Mouse (Mus musculus): ENCODE measurements at regions not wholly inside any gene's neighbourhood (a gene's known extent, or its start where the extent isn't known, plus 50 kb on each side); places are given as distances from the start of the nearest gene placed in this dataset.

DNA sequence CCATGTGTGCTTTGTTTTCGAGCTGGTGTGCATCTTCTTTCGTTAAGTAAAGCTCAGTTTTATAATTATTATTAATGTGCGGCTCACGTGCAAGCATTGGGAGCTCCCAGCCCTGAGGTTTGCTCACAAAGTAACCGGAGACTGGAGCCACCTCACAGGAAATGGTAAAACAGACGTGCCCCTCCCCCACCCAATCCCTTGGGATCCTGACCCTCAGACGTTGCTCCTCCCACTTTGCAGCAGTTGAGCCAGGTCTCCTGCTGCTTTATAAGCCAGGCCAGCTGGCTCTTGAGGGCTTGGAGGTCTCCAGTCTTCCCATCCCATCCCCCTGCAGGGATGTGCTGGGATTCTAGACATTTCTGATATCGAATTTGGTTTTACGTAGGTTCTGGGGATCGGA is 203.8 kb downstream of the Cdh26 start:
- Histone ChIP-seq H3K4me1 (ENCODE audit: insufficient read depth, low read depth, low read length) (no peaks in the 10 kb centered on the region), H3K9me3 (replicated peaks) (peaks cover 82% of the 10 kb centered on the region), H3K27me3 (ENCODE audit: insufficient read depth, low read length) (no peaks in the 10 kb centered on the region), H3K36me3 (replicated peaks) (no peaks in the 10 kb centered on the region), H3K4me3 (ENCODE audit: low read depth, low read length) (no peak overlapping the region)
- TF ChIP-seq GATA1 (IDR thresholded peaks at IDR 0.05; ENCODE audit: borderline replicate concordance, low read length) (no peak), CTCF (IDR thresholded peaks at IDR 0.05; ENCODE audit: low read depth, low read length) (no peak), GATA2 (IDR thresholded peaks at IDR 0.05; ENCODE audit: borderline replicate concordance, low read depth, low read length) (no peak), POLR2AphosphoS5 (IDR thresholded peaks at IDR 0.05; ENCODE audit: insufficient replicate concordance, low read depth, low read length) (no peak), TAL1 (conservative IDR thresholded peaks at IDR 0.05; ENCODE audit: low read depth, low read length) (no peak)
- DNase-seq (ENCODE audit: low spot score) (no peak), ATAC-seq (ENCODE audit: extremely low read depth, insufficient number of reproducible peaks, low FRiP score, poor library complexity, severe bottlenecking) (no peak)

GRCm38 (mm10) chr2:178635685-178636084 is 205.4 kb downstream of the Cdh26 start:
- TF ChIP-seq POLR2AphosphoS5 (IDR thresholded peaks at IDR 0.05; ENCODE audit: insufficient replicate concordance, low read depth, low read length) = no peak
- no peak for TF ChIP-seq GATA2 (IDR thresholded peaks at IDR 0.05; ENCODE audit: borderline replicate concordance, low read depth, low read length)
- no peak for TF ChIP-seq TAL1 (conservative IDR thresholded peaks at IDR 0.05; ENCODE audit: low read depth, low read length)
- TF ChIP-seq GATA1 (IDR thresholded peaks at IDR 0.05; ENCODE audit: borderline replicate concordance, low read length) = no peak
- TF ChIP-seq CTCF (IDR thresholded peaks at IDR 0.05; ENCODE audit: low read depth, low read length) = no peak
- no peaks in the 10 kb centered on the region for H3K4me1 ChIP-seq (ENCODE audit: insufficient read depth, low read depth, low read length)
- H3K9me3 ChIP-seq (replicated peaks) = peaks cover 73% of the 10 kb centered on the region
- ATAC-seq (ENCODE audit: extremely low read depth, insufficient number of reproducible peaks, low FRiP score, poor library complexity, severe bottlenecking) (no peak), DNase-seq (ENCODE audit: low spot score) (no peak)
- H3K36me3 ChIP-seq (replicated peaks) = no peaks in the 10 kb centered on the region
- H3K27me3 ChIP-seq (ENCODE audit: insufficient read depth, low read length) = no peaks in the 10 kb centered on the region
- H3K4me3 ChIP-seq (ENCODE audit: low read depth, low read length) = no peak overlapping the region

- Histone ChIP-seq H3K27me3 (ENCODE audit: insufficient read depth, low read length) (no peaks in the 10 kb centered on the region), H3K4me1 (ENCODE audit: insufficient read depth, low read depth, low read length) (no peaks in the 10 kb centered on the region), H3K9me3 (replicated peaks) (peaks cover 73% of the 10 kb centered on the region), H3K4me3 (ENCODE audit: low read depth, low read length) (no peak overlapping the region), H3K36me3 (replicated peaks) (no peaks in the 10 kb centered on the region)
- TF ChIP-seq CTCF (IDR thresholded peaks at IDR 0.05; ENCODE audit: low read depth, low read length) (no peak), POLR2AphosphoS5 (IDR thresholded peaks at IDR 0.05; ENCODE audit: insufficient replicate concordance, low read depth, low read length) (no peak), GATA1 (IDR thresholded peaks at IDR 0.05; ENCODE audit: borderline replicate concordance, low read length) (no peak), TAL1 (conservative IDR thresholded peaks at IDR 0.05; ENCODE audit: low read depth, low read length) (no peak), GATA2 (IDR thresholded peaks at IDR 0.05; ENCODE audit: borderline replicate concordance, low read depth, low read length) (no peak)
- ATAC-seq (ENCODE audit: extremely low read depth, insufficient number of reproducible peaks, low FRiP score, poor library complexity, severe bottlenecking) (no peak), DNase-seq (ENCODE audit: low spot score) (no peak)
These were observed 206.6 kb downstream of the Cdh26 start for GRCm38 (mm10) chr2:178636901-178637300.

DNA sequence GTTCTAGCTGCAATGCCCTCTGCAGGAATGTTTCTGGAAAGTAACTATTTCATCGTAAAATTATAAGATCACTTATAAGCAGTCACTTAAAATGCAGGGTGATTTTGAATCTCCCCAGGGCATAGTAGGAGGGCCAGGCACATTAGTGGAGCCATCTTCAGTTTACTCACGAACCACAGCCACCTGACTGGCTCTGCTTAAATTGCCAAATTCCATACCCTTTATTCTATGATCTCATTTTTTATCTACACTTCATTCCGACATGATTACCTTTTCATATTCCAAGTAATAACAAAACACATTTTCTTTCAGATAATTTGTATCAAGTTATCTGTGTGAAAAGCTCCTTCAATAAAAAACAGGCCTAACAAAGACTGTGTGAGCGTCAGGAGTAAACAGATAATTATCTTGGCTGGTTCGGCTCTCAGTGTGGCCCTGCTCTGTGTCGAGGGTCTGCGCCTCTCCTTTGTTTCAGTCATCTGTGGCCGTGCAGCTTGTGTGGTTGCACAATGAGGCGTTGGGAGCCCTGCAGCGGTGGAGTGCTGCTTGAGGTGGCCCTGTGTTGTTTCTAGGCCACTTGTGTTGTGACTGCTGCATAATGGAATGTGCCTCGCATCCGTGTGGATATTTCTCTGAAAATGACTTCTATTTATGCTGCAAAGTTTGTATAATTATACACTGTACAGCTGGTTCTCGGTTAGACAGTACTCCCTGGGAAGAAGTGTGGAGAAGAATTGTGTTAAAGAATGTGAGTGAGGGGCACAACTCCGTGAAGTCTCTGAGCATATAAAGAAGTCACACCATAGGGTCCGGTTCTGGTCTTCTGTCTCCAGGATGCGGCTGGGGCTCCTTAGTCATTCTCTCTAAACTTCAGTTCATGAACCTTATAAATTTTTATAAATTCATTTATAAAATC is 212.1 kb downstream of the Cdh26 start:
- ATAC-seq (ENCODE audit: extremely low read depth, insufficient number of reproducible peaks, low FRiP score, poor library complexity, severe bottlenecking) = no peak
- no peak overlapping the region for H3K4me3 ChIP-seq (ENCODE audit: low read depth, low read length)
- TF ChIP-seq POLR2AphosphoS5 (IDR thresholded peaks at IDR 0.05; ENCODE audit: insufficient replicate concordance, low read depth, low read length) (no peak), TAL1 (conservative IDR thresholded peaks at IDR 0.05; ENCODE audit: low read depth, low read length) (no peak), GATA1 (IDR thresholded peaks at IDR 0.05; ENCODE audit: borderline replicate concordance, low read length) (no peak), GATA2 (IDR thresholded peaks at IDR 0.05; ENCODE audit: borderline replicate concordance, low read depth, low read length) (no peak), CTCF (IDR thresholded peaks at IDR 0.05; ENCODE audit: low read depth, low read length) (no peak)
- peaks cover 57% of the 10 kb centered on the region for H3K9me3 ChIP-seq (replicated peaks)
- H3K27me3 ChIP-seq (ENCODE audit: insufficient read depth, low read length) = no peaks in the 10 kb centered on the region
- DNase-seq (ENCODE audit: low spot score) = no peak
- H3K4me1 ChIP-seq (ENCODE audit: insufficient read depth, low read depth, low read length) = no peaks in the 10 kb centered on the region
- H3K36me3 ChIP-seq (replicated peaks) = no peaks in the 10 kb centered on the region

DNA sequence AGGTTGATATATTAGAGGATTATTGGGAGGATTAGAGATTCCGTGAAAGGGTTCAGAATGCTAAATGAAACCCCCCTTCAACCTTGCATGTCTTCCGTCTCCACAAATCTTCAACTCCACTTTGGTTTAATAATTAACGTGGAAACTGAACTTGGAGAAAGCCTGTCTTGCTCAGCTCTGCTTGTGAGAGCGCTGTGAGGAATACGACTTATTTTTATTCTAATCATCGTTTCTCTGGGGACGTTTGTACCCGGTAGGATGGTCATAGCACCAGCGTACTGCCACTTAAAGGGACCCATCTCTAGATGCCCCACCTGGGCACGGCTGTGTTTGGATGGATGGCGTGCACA is 212.7 kb downstream of the Cdh26 start:
- no peak for TF ChIP-seq POLR2AphosphoS5 (IDR thresholded peaks at IDR 0.05; ENCODE audit: insufficient replicate concordance, low read depth, low read length)
- TF ChIP-seq GATA2 (IDR thresholded peaks at IDR 0.05; ENCODE audit: borderline replicate concordance, low read depth, low read length) = no peak
- no peak for TF ChIP-seq TAL1 (conservative IDR thresholded peaks at IDR 0.05; ENCODE audit: low read depth, low read length)
- no peak for TF ChIP-seq GATA1 (IDR thresholded peaks at IDR 0.05; ENCODE audit: borderline replicate concordance, low read length)
- TF ChIP-seq CTCF (IDR thresholded peaks at IDR 0.05; ENCODE audit: low read depth, low read length) = no peak
- ATAC-seq (ENCODE audit: extremely low read depth, insufficient number of reproducible peaks, low FRiP score, poor library complexity, severe bottlenecking) (no peak), DNase-seq (ENCODE audit: low spot score) (no peak)
- Histone ChIP-seq H3K27me3 (ENCODE audit: insufficient read depth, low read length) (no peaks in the 10 kb centered on the region), H3K9me3 (replicated peaks) (peaks cover 57% of the 10 kb centered on the region), H3K4me3 (ENCODE audit: low read depth, low read length) (no peak overlapping the region), H3K4me1 (ENCODE audit: insufficient read depth, low read depth, low read length) (no peaks in the 10 kb centered on the region), H3K36me3 (replicated peaks) (no peaks in the 10 kb centered on the region)

- Histone ChIP-seq H3K27me3 (ENCODE audit: insufficient read depth, low read length) (no peaks in the 10 kb centered on the region), H3K9me3 (replicated peaks) (peaks cover 61% of the 10 kb centered on the region), H3K4me1 (ENCODE audit: insufficient read depth, low read depth, low read length) (no peaks in the 10 kb centered on the region), H3K36me3 (replicated peaks) (no peaks in the 10 kb centered on the region), H3K4me3 (ENCODE audit: low read depth, low read length) (no peak overlapping the region)
- no peak for TF ChIP-seq TAL1 (conservative IDR thresholded peaks at IDR 0.05; ENCODE audit: low read depth, low read length)
- TF ChIP-seq GATA1 (IDR thresholded peaks at IDR 0.05; ENCODE audit: borderline replicate concordance, low read length) = no peak
- no peak for ATAC-seq (ENCODE audit: extremely low read depth, insufficient number of reproducible peaks, low FRiP score, poor library complexity, severe bottlenecking)
- DNase-seq (ENCODE audit: low spot score) = no peak
These were observed 213.5 kb downstream of the Cdh26 start for GRCm38 (mm10) chr2:178643841-178644240.
